Mouse (Mus musculus): ENCODE results near the gene Dock9. TPM values are rescaled to one million over a fixed set of nuclear protein-coding genes. Genes with fewer than 3 reads are reported as not detected.

The Dock9 gene
- polyA plus RNA-seq, 1 experiment, result 5.2 TPM

GRCm38 (mm10) chr14:121713830-121714197, 83.8 kb downstream of the Dock9 start:
- H3K27ac ChIP-seq (ENCODE audit: control insufficient read depth, insufficient read depth, low read depth, low read length, poor library complexity), result no peak overlapping the region
- H3K4me3 ChIP-seq (replicated peaks; ENCODE audit: control insufficient read depth, low read depth, low read length), result no peak overlapping the region
- TF ChIP-seq POLR2A (IDR thresholded peaks at IDR 0.05; ENCODE audit: borderline replicate concordance, control insufficient read depth, low read depth, low read length) (no peak), CTCF (IDR thresholded peaks at IDR 0.05; ENCODE audit: control insufficient read depth, insufficient read depth, low read length) (no peak)
- peaks cover 2% of the 10 kb centered on the region for H3K4me1 ChIP-seq (ENCODE audit: control insufficient read depth, insufficient read depth, low read length)
- WGBS, result 81% methylated on average over 4 of the region's 4 CpGs

GRCm38 (mm10) chr14:121713166-121713829, 84.3 kb downstream of the Dock9 start:
- Histone ChIP-seq H3K4me3 (replicated peaks; ENCODE audit: control insufficient read depth, low read depth, low read length) (no peak overlapping the region), H3K4me1 (ENCODE audit: control insufficient read depth, insufficient read depth, low read length) (peaks cover 2% of the 10 kb centered on the region), H3K27ac (ENCODE audit: control insufficient read depth, insufficient read depth, low read depth, low read length, poor library complexity) (no peak overlapping the region)
- 83% methylated on average over 7 of the region's 7 CpGs for WGBS
- TF ChIP-seq CTCF (IDR thresholded peaks at IDR 0.05; ENCODE audit: control insufficient read depth, insufficient read depth, low read length) (no peak), POLR2A (IDR thresholded peaks at IDR 0.05; ENCODE audit: borderline replicate concordance, control insufficient read depth, low read depth, low read length) (no peak)

- H3K4me1 ChIP-seq (ENCODE audit: control insufficient read depth, insufficient read depth, low read length), result no peaks in the 10 kb centered on the region
- WGBS, result 67% methylated on average over 14 of the region's 14 CpGs
- H3K4me3 ChIP-seq (replicated peaks; ENCODE audit: control insufficient read depth, low read depth, low read length), result no peak overlapping the region
- no peak for TF ChIP-seq POLR2A (IDR thresholded peaks at IDR 0.05; ENCODE audit: borderline replicate concordance, control insufficient read depth, low read depth, low read length)
- TF ChIP-seq CTCF (IDR thresholded peaks at IDR 0.05; ENCODE audit: control insufficient read depth, insufficient read depth, low read length), result no peak
- H3K27ac ChIP-seq (ENCODE audit: control insufficient read depth, insufficient read depth, low read depth, low read length, poor library complexity), result no peak overlapping the region
Observed at GRCm38 (mm10) chr14:121711089-121711826, 86.4 kb downstream of the Dock9 start.

GRCm38 (mm10) chr14:121710130-121710529, 87.5 kb downstream of the Dock9 start:
- H3K4me1 ChIP-seq (ENCODE audit: control insufficient read depth, insufficient read depth, low read length), result no peaks in the 10 kb centered on the region
- 61% methylated on average over 3 of the region's 3 CpGs for WGBS
- no peak for TF ChIP-seq CTCF (IDR thresholded peaks at IDR 0.05; ENCODE audit: control insufficient read depth, insufficient read depth, low read length)
- TF ChIP-seq POLR2A (IDR thresholded peaks at IDR 0.05; ENCODE audit: borderline replicate concordance, control insufficient read depth, low read depth, low read length), result no peak
- H3K27ac ChIP-seq (ENCODE audit: control insufficient read depth, insufficient read depth, low read depth, low read length, poor library complexity), result no peak overlapping the region
- H3K4me3 ChIP-seq (replicated peaks; ENCODE audit: control insufficient read depth, low read depth, low read length), result no peak overlapping the region

GRCm38 (mm10) chr14:121708244-121708643, 89.4 kb downstream of the Dock9 start:
- 72% methylated on average over 2 of the region's 2 CpGs for WGBS
- Histone ChIP-seq H3K4me3 (replicated peaks; ENCODE audit: control insufficient read depth, low read depth, low read length) (no peak overlapping the region), H3K27ac (ENCODE audit: control insufficient read depth, insufficient read depth, low read depth, low read length, poor library complexity) (no peak overlapping the region), H3K4me1 (ENCODE audit: control insufficient read depth, insufficient read depth, low read length) (no peaks in the 10 kb centered on the region)
- TF ChIP-seq CTCF (IDR thresholded peaks at IDR 0.05; ENCODE audit: control insufficient read depth, insufficient read depth, low read length) (no peak), POLR2A (IDR thresholded peaks at IDR 0.05; ENCODE audit: borderline replicate concordance, control insufficient read depth, low read depth, low read length) (no peak)

- H3K4me1 ChIP-seq (ENCODE audit: control insufficient read depth, insufficient read depth, low read length), result no peaks in the 10 kb centered on the region
- 67% methylated on average over 3 of the region's 3 CpGs for WGBS
- H3K27ac ChIP-seq (ENCODE audit: control insufficient read depth, insufficient read depth, low read depth, low read length, poor library complexity), result no peak overlapping the region
- H3K4me3 ChIP-seq (replicated peaks; ENCODE audit: control insufficient read depth, low read depth, low read length), result no peak overlapping the region
- TF ChIP-seq POLR2A (IDR thresholded peaks at IDR 0.05; ENCODE audit: borderline replicate concordance, control insufficient read depth, low read depth, low read length), result no peak
- no peak for TF ChIP-seq CTCF (IDR thresholded peaks at IDR 0.05; ENCODE audit: control insufficient read depth, insufficient read depth, low read length)
Observed at GRCm38 (mm10) chr14:121706482-121706901, 91.1 kb downstream of the Dock9 start.

GRCm38 (mm10) chr14:121705644-121706043, 92.0 kb downstream of the Dock9 start:
- no peak for TF ChIP-seq CTCF (IDR thresholded peaks at IDR 0.05; ENCODE audit: control insufficient read depth, insufficient read depth, low read length)
- no peak for TF ChIP-seq POLR2A (IDR thresholded peaks at IDR 0.05; ENCODE audit: borderline replicate concordance, control insufficient read depth, low read depth, low read length)
- H3K27ac ChIP-seq (ENCODE audit: control insufficient read depth, insufficient read depth, low read depth, low read length, poor library complexity), result no peak overlapping the region
- H3K4me1 ChIP-seq (ENCODE audit: control insufficient read depth, insufficient read depth, low read length), result no peaks in the 10 kb centered on the region
- 79% methylated on average over 5 of the region's 5 CpGs for WGBS
- H3K4me3 ChIP-seq (replicated peaks; ENCODE audit: control insufficient read depth, low read depth, low read length), result no peak overlapping the region

- no peak for TF ChIP-seq POLR2A (IDR thresholded peaks at IDR 0.05; ENCODE audit: borderline replicate concordance, control insufficient read depth, low read depth, low read length)
- TF ChIP-seq CTCF (IDR thresholded peaks at IDR 0.05; ENCODE audit: control insufficient read depth, insufficient read depth, low read length), result no peak
- 10% methylated on average over 4 of the region's 4 CpGs for WGBS
- Histone ChIP-seq H3K4me3 (replicated peaks; ENCODE audit: control insufficient read depth, low read depth, low read length) (no peak overlapping the region), H3K27ac (ENCODE audit: control insufficient read depth, insufficient read depth, low read depth, low read length, poor library complexity) (no peak overlapping the region), H3K4me1 (ENCODE audit: control insufficient read depth, insufficient read depth, low read length) (no peaks in the 10 kb centered on the region)
Observed at GRCm38 (mm10) chr14:121702534-121702933, 95.1 kb downstream of the Dock9 start.
